Mouse (Mus musculus) kidney, adult 2 months (tissue): ENCODE results near the gene Psmd9. TPM values are rescaled to one million over a fixed set of nuclear protein-coding genes. Genes with fewer than 3 reads are reported as not detected.

ENCODE experiments used
- DNase-seq: peaks from one replicate; pipeline ENCODE4 v3.0.0; 2021
- H3K27ac ChIP-seq: fragments of 200-500 bp; 2 replicates; pipeline ENCODE4 v1.5.1; 2012; ENCODE audit warnings: low read depth, low read length, control low read depth, inconsistent platforms; ENCODE audit not compliant: insufficient read depth
- H3K27me3 ChIP-seq: fragments of 200-500 bp; replicated peaks from 2 replicates; pipeline ENCODE4 v1.6.1; 2012; ENCODE audit warnings: mild to moderate bottlenecking, moderate library complexity, low read length, inconsistent platforms; ENCODE audit not compliant: control insufficient read depth, insufficient read depth
- H3K36me3 ChIP-seq: fragments of 200-500 bp; 2 replicates; pipeline ENCODE4 v1.6.1; 2012; ENCODE audit warnings: mild to moderate bottlenecking, moderate library complexity, low read length, inconsistent platforms; ENCODE audit not compliant: control insufficient read depth, insufficient read depth
- H3K4me1 ChIP-seq: fragments of 200-500 bp; 2 replicates; pipeline ENCODE4 v1.6.1; 2011; ENCODE audit warnings: low read length; ENCODE audit not compliant: control insufficient read depth, insufficient read depth
- H3K4me3 ChIP-seq: fragments of 200-500 bp; 2 replicates; pipeline ENCODE4 v1.5.1; 2011; ENCODE audit warnings: mild to moderate bottlenecking, low read depth, low read length, control low read depth; ENCODE audit not compliant: insufficient read depth
- CTCF ChIP-seq: fragments of 200-500 bp; conservative IDR thresholded peaks from 2 replicates; pipeline ENCODE4 v1.5.1; 2011; ENCODE audit warnings: low read depth, mild to moderate bottlenecking, control low read depth, low read length, moderate library complexity, mixed read lengths; ENCODE audit not compliant: insufficient read depth, insufficient read length
- POLR2A ChIP-seq: fragments of 200-500 bp; IDR thresholded peaks from one replicate; pipeline ENCODE4 v1.6.1; 2011; ENCODE audit warnings: low read depth, low read length, control low read depth
- WGBS: fragments of 180-500 bp; shearing (Covaris S2); methylation state at CpG from one replicate; pipeline ENCODE4 v1.1.7; 2018; 5-methylcytosine and 5-hydroxymethylcytosine counted together
- polyA plus RNA-seq: library from polyadenylated mRNA; depleted of rRNA; stranded (reverse); fragments of >200 nt; gene quantifications from 2 replicates; pipeline ENCODE4 v1.2.3, GENCODE M21; 2012

The Psmd9 gene
- polyA plus RNA-seq, 1 experiment = 35.1 TPM

DNA sequence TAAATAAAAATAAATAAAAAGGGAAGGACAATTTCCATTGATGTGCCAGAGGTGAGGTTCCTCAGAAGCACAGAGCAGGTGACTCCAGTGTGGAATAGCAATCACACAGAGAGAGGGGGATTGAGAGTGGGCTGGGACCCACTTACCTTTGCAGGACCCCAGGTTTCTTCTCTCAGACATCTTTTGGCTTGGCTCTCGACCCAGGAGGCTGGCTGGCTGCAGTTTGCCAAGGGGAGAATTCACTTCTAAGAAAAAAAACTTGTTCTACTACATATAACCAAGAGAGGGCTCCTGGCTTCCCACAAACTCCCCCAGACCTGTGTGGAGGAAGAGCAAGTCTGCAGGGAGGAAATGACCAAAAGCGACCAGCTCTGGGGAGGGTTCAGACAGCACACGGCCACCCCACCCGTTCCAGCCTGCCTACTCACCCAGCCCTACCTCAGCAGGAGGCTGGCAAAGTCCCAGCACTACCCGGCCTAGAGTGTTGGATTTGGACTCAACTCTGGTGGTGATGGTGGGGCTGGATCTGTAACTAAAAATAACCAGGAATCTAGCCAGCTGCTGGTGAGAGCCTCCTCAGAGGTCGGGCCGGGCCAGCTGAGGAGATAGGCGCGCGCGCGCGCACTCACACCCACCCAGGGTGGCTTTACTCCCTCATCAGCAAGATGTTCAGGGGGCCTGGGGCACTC lies 34.9 kb upstream of the Psmd9 start:
- peak overlapping the region; percentile 91; the same call in 1 of the 2 replicates for H3K27ac ChIP-seq
- DNase-seq = peak; percentile 81
- no peaks in the 10 kb centered on the region for H3K27me3 ChIP-seq
- TF ChIP-seq POLR2A = no peak
- H3K36me3 ChIP-seq = peaks cover 3% of the 10 kb centered on the region; the same call in 1 of the 2 replicates
- 7% methylated on average over 13 of the region's 13 CpGs for WGBS
- peaks cover 31% of the 10 kb centered on the region for H3K4me1 ChIP-seq
- H3K4me3 ChIP-seq = no peak overlapping the region

- H3K4me3 ChIP-seq = peak overlapping the region; percentile 35
- 20% methylated on average over 8 of the region's 8 CpGs for WGBS
- TF ChIP-seq CTCF = no peak
- TF ChIP-seq POLR2A = no peak
- no peaks in the 10 kb centered on the region for H3K27me3 ChIP-seq
- peaks cover 31% of the 10 kb centered on the region for H3K4me1 ChIP-seq
- peaks cover 3% of the 10 kb centered on the region; the same call in 1 of the 2 replicates for H3K36me3 ChIP-seq
- no peak for DNase-seq
- peak overlapping the region; percentile 91 for H3K27ac ChIP-seq
Measured at GRCm38 (mm10) chr5:123134875-123135382, 34.3 kb upstream of the Psmd9 start.

DNA sequence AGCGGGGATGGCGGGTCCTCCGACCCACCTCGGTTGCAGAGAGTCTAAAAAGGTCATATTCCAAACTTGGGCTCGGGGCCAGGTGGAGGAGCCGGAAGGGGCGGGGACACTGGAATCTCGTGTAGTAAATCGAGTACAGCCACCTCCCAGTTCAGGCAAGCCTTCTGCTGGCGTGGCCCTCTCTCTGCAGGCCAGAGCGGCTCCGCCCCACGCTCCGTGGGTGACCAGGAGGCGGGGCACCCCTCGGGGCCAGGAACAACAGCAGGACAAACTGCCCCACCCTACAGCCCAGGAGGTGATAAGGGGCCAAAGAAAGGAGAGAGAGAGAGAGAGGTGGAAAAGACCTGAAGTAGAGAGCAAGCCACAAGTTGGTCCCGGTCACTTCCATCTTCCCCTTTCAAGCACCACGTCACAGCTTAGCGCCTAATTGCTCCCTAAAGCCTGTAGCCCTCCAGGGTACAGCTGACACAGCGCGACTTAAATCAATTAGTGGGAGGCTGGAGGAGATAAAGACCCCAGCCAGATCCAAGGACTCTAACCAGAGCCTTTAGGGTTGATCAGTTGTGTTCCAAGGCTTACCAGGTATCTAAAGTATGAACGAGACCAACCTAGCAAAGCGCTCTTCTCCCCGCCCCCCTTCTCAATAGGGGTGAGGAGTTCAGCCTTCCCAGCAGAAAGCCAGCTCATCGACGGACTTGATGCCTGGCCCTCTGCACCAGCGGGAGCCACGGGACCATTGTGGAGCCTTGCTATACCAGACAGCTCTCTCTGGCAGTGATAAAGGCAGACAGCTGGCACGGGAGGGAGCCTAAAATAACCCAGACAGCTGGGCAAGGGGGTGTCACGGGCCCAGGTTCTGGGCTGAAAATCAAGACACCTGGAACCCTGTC lies 33.5 kb upstream of the Psmd9 start:
- WGBS = 2% methylated on average over 30 of the region's 30 CpGs
- Histone ChIP-seq H3K27ac (peak overlapping the region; percentile 98), H3K4me3 (peak overlapping the region; percentile 35), H3K4me1 (peaks cover 31% of the 10 kb centered on the region), H3K27me3 (no peaks in the 10 kb centered on the region), H3K36me3 (peaks cover 3% of the 10 kb centered on the region; the same call in 1 of the 2 replicates)
- TF ChIP-seq CTCF (peak; percentile 31; the same call in 1 of the 2 replicates), POLR2A (no peak)
- peak; percentile 97 for DNase-seq

- peaks cover 3% of the 10 kb centered on the region; the same call in 1 of the 2 replicates for H3K36me3 ChIP-seq
- H3K27ac ChIP-seq = peak overlapping the region; percentile 98
- H3K4me3 ChIP-seq = peak overlapping the region; percentile 63
- DNase-seq = peak; percentile 98
- H3K27me3 ChIP-seq = no peaks in the 10 kb centered on the region
- TF ChIP-seq POLR2A (peak; percentile 62), CTCF (no peak)
- WGBS = 0% methylated on average over 13 of the region's 13 CpGs
- peaks cover 31% of the 10 kb centered on the region for H3K4me1 ChIP-seq
Measured at GRCm38 (mm10) chr5:123136361-123137043, 32.7 kb upstream of the Psmd9 start.

DNA sequence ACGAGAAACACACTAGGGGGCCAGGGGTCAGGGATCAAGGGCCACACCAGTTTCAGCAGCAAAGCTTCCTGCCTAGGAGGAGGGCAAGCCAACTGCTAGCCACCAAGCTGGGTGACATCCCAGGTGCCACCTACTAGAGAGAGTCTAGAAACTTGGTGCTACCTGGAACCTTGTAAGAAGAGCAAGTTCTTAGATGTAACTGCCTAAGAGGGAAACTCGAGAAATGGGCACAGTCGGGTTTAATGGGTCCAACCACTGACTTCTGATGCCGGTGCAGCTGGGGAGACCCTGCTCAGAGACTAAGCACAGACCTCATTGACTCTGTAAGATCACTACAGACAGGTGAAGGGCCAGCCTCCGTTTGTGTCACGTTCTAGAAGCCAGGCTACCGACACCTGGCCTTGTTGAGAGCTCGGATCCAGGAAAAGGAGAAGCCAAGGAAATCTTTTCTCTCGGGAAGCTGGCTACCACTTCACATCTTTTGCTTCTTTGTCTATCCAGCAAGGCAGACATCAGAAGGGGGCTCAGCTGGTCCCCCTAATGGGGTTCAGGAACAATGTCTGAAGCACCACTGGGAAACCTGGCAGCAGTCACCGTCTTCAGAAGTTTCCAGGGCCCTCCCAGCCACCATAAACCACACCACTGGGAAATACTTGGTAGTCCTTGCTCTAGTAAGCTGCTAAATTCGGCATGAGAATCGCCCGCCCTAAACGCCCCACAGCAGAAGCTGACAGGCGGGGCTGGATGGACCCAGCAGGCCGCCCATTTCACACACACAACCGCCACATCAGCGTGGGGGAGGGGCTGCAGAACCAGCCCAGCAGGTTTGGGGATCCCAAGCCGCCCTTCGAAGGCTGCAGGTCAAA lies 31.9 kb upstream of the Psmd9 start:
- peaks cover 31% of the 10 kb centered on the region for H3K4me1 ChIP-seq
- peak overlapping the region; percentile 63 for H3K4me3 ChIP-seq
- H3K27ac ChIP-seq = peak overlapping the region; percentile 98
- WGBS = 5% methylated on average over 20 of the region's 20 CpGs
- H3K27me3 ChIP-seq = no peaks in the 10 kb centered on the region
- peaks cover 3% of the 10 kb centered on the region; the same call in 1 of the 2 replicates for H3K36me3 ChIP-seq
- TF ChIP-seq CTCF (no peak), POLR2A (no peak)
- peak; percentile 95 for DNase-seq

- no peak for TF ChIP-seq POLR2A
- no peak for TF ChIP-seq CTCF
- Histone ChIP-seq H3K4me1 (peaks cover 31% of the 10 kb centered on the region), H3K27me3 (no peaks in the 10 kb centered on the region), H3K36me3 (peaks cover 3% of the 10 kb centered on the region; the same call in 1 of the 2 replicates), H3K27ac (peak overlapping the region; percentile 98), H3K4me3 (peak overlapping the region; percentile 63)
- 2% methylated on average over 6 of the region's 6 CpGs for WGBS
- no peak for DNase-seq
Measured at GRCm38 (mm10) chr5:123137910-123138229, 31.3 kb upstream of the Psmd9 start.
